Mouse (Mus musculus): ENCODE measurements at regions not wholly inside any gene's neighbourhood (a gene's known extent, or its start where the extent isn't known, plus 50 kb on each side); places are given as distances from the start of the nearest gene placed in this dataset.

GRCm38 (mm10) chr5:46020175-46020574 is 162.8 kb upstream of the Lcorl start:
- WGBS, result 81% methylated on average over 4 of the region's 4 CpGs
- no peaks in the 10 kb centered on the region for H3K36me3 ChIP-seq (ENCODE audit: control insufficient read depth, insufficient read depth, low read length)
- H3K4me1 ChIP-seq (replicated peaks; ENCODE audit: control insufficient read depth, insufficient read depth), result no peaks in the 10 kb centered on the region
- no peak overlapping the region for H3K27ac ChIP-seq (replicated peaks)
- no peak for TF ChIP-seq EP300 (optimal IDR thresholded peaks at IDR 0.05)
- TF ChIP-seq CTCF (IDR thresholded peaks at IDR 0.05; ENCODE audit: low read depth), result no peak
- no peak for ATAC-seq (ENCODE audit: low FRiP score, low TSS enrichment)
- DNase-seq (ENCODE audit: low spot score), result no peak
- H3K9ac ChIP-seq (ENCODE audit: low read length), result no peak overlapping the region
- H3K27me3 ChIP-seq (ENCODE audit: control insufficient read depth, insufficient read depth, low read length), result no peaks in the 10 kb centered on the region
- H3K4me3 ChIP-seq (ENCODE audit: low read depth, low read length), result no peak overlapping the region
- no peaks in the 10 kb centered on the region for H3K9me3 ChIP-seq (ENCODE audit: control insufficient read depth, low read length)
- no peak overlapping the region for H3K4me2 ChIP-seq (replicated peaks; ENCODE audit: low read depth)

DNA sequence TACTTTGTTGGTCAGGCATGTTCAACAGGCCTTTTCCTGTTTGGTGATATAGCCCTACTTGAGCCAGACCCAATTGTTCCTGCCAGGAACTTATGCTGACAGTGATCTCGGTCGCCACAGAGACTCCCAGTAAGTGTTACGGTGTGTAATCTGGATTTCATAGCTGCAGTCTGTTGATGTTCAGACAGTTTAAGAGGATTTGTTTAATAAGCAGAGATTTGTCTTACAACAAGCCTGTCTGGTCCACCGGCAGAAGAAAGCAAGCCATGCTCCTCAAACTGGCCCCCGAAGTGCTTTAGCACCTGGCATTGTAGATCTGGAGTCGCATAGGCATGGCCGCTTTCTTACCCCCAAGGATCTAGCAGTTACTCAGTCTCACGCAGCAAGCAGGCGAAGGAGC is 150.0 kb upstream of the Lcorl start:
- Histone ChIP-seq H3K36me3 (ENCODE audit: control insufficient read depth, insufficient read depth, low read length) (no peaks in the 10 kb centered on the region), H3K27me3 (ENCODE audit: control insufficient read depth, insufficient read depth, low read length) (no peaks in the 10 kb centered on the region), H3K4me1 (replicated peaks; ENCODE audit: control insufficient read depth, insufficient read depth) (no peaks in the 10 kb centered on the region), H3K9ac (ENCODE audit: low read length) (no peak overlapping the region), H3K4me2 (replicated peaks; ENCODE audit: low read depth) (no peak overlapping the region), H3K9me3 (ENCODE audit: control insufficient read depth, low read length) (no peaks in the 10 kb centered on the region), H3K4me3 (ENCODE audit: low read depth, low read length) (no peak overlapping the region), H3K27ac (replicated peaks) (no peak overlapping the region)
- 81% methylated on average over 9 of the region's 9 CpGs for WGBS
- DNase-seq (ENCODE audit: low spot score) (no peak), ATAC-seq (ENCODE audit: low FRiP score, low TSS enrichment) (no peak)
- TF ChIP-seq EP300 (optimal IDR thresholded peaks at IDR 0.05) (no peak), CTCF (IDR thresholded peaks at IDR 0.05; ENCODE audit: low read depth) (no peak)

GRCm38 (mm10) chr5:46006691-46007090 is 149.3 kb upstream of the Lcorl start:
- WGBS, result 61% methylated on average over 2 of the region's 2 CpGs
- no peaks in the 10 kb centered on the region for H3K27me3 ChIP-seq (ENCODE audit: control insufficient read depth, insufficient read depth, low read length)
- H3K36me3 ChIP-seq (ENCODE audit: control insufficient read depth, insufficient read depth, low read length), result no peaks in the 10 kb centered on the region
- H3K27ac ChIP-seq (replicated peaks), result no peak overlapping the region
- no peaks in the 10 kb centered on the region for H3K9me3 ChIP-seq (ENCODE audit: control insufficient read depth, low read length)
- no peak for DNase-seq (ENCODE audit: low spot score)
- no peak overlapping the region for H3K9ac ChIP-seq (ENCODE audit: low read length)
- no peaks in the 10 kb centered on the region for H3K4me1 ChIP-seq (replicated peaks; ENCODE audit: control insufficient read depth, insufficient read depth)
- no peak overlapping the region for H3K4me3 ChIP-seq (ENCODE audit: low read depth, low read length)
- no peak for TF ChIP-seq CTCF (IDR thresholded peaks at IDR 0.05; ENCODE audit: low read depth)
- TF ChIP-seq EP300 (optimal IDR thresholded peaks at IDR 0.05), result no peak
- no peak for ATAC-seq (ENCODE audit: low FRiP score, low TSS enrichment)
- H3K4me2 ChIP-seq (replicated peaks; ENCODE audit: low read depth), result no peak overlapping the region

GRCm38 (mm10) chr5:46006228-46006627 is 148.8 kb upstream of the Lcorl start:
- no peak for ATAC-seq (ENCODE audit: low FRiP score, low TSS enrichment)
- Histone ChIP-seq H3K27me3 (ENCODE audit: control insufficient read depth, insufficient read depth, low read length) (no peaks in the 10 kb centered on the region), H3K4me2 (replicated peaks; ENCODE audit: low read depth) (no peak overlapping the region), H3K9me3 (ENCODE audit: control insufficient read depth, low read length) (no peaks in the 10 kb centered on the region), H3K27ac (replicated peaks) (no peak overlapping the region), H3K36me3 (ENCODE audit: control insufficient read depth, insufficient read depth, low read length) (no peaks in the 10 kb centered on the region), H3K9ac (ENCODE audit: low read length) (no peak overlapping the region), H3K4me1 (replicated peaks; ENCODE audit: control insufficient read depth, insufficient read depth) (no peaks in the 10 kb centered on the region), H3K4me3 (ENCODE audit: low read depth, low read length) (no peak overlapping the region)
- WGBS, result 74% methylated on average over 3 of the region's 3 CpGs
- DNase-seq (ENCODE audit: low spot score), result no peak
- TF ChIP-seq EP300 (optimal IDR thresholded peaks at IDR 0.05) (no peak), CTCF (IDR thresholded peaks at IDR 0.05; ENCODE audit: low read depth) (no peak)

- Histone ChIP-seq H3K27ac (replicated peaks) (no peak overlapping the region), H3K4me3 (ENCODE audit: low read depth, low read length) (no peak overlapping the region), H3K27me3 (ENCODE audit: control insufficient read depth, insufficient read depth, low read length) (no peaks in the 10 kb centered on the region), H3K36me3 (ENCODE audit: control insufficient read depth, insufficient read depth, low read length) (no peaks in the 10 kb centered on the region), H3K4me1 (replicated peaks; ENCODE audit: control insufficient read depth, insufficient read depth) (no peaks in the 10 kb centered on the region), H3K9ac (ENCODE audit: low read length) (no peak overlapping the region), H3K4me2 (replicated peaks; ENCODE audit: low read depth) (no peak overlapping the region), H3K9me3 (ENCODE audit: control insufficient read depth, low read length) (no peaks in the 10 kb centered on the region)
- DNase-seq (ENCODE audit: low spot score) (no peak), ATAC-seq (ENCODE audit: low FRiP score, low TSS enrichment) (no peak)
- TF ChIP-seq CTCF (IDR thresholded peaks at IDR 0.05; ENCODE audit: low read depth), result no peak
- TF ChIP-seq EP300 (optimal IDR thresholded peaks at IDR 0.05), result no peak
- 93% methylated on average over 1 of the region's 1 CpGs for WGBS
Observed at GRCm38 (mm10) chr5:46005631-46006030, 148.2 kb upstream of the Lcorl start.

- H3K27me3 ChIP-seq (ENCODE audit: control insufficient read depth, insufficient read depth, low read length), result no peaks in the 10 kb centered on the region
- H3K9me3 ChIP-seq (ENCODE audit: control insufficient read depth, low read length), result no peaks in the 10 kb centered on the region
- TF ChIP-seq EP300 (optimal IDR thresholded peaks at IDR 0.05) (no peak), CTCF (IDR thresholded peaks at IDR 0.05; ENCODE audit: low read depth) (no peak)
- no peak overlapping the region for H3K4me2 ChIP-seq (replicated peaks; ENCODE audit: low read depth)
- no peak overlapping the region for H3K4me3 ChIP-seq (ENCODE audit: low read depth, low read length)
- H3K36me3 ChIP-seq (ENCODE audit: control insufficient read depth, insufficient read depth, low read length), result no peaks in the 10 kb centered on the region
- 60% methylated on average over 5 of the region's 5 CpGs for WGBS
- H3K9ac ChIP-seq (ENCODE audit: low read length), result no peak overlapping the region
- H3K4me1 ChIP-seq (replicated peaks; ENCODE audit: control insufficient read depth, insufficient read depth), result no peaks in the 10 kb centered on the region
- no peak for ATAC-seq (ENCODE audit: low FRiP score, low TSS enrichment)
- no peak for DNase-seq (ENCODE audit: low spot score)
- no peak overlapping the region for H3K27ac ChIP-seq (replicated peaks)
Observed at GRCm38 (mm10) chr5:46002011-46002410, 144.6 kb upstream of the Lcorl start.
